Mouse (Mus musculus): Measurements from ENCODE around the gene Gm8220. TPM values are rescaled to one million over a fixed set of nuclear protein-coding genes. Genes with fewer than 3 reads are reported as not detected.
"Not testable (repeated sequence)": the region's sequence is repeated elsewhere in the genome, so short reads cannot be mapped to it uniquely, and the experiment has no call there.

Gm8220 gene
- polyA plus RNA-seq (2012; rRNA removed) = not detected in 2 replicates

DNA sequence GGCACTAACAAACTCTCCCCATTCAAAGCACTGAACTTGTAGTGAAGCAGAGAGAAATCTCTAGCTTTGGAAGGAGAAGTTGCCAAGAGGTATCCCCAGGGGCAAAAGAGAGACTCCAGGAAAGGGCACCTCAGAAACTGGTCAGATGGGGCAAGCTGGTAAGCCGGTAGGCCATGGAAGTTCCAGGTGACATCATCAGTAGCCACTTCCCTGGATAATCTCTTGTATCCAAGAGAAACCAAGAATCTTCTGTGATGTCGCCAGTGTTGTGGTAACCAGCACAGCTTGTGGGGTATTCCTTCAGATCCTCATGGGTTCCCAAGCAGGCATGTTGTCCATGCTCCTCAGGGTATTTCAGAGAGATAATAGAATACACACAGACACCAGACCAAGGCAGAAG is at the start of gene Gm8220:
Gene Gm8220, plus strand, starts transcription at position 301 of the 400 bp plus-strand sequence.
- DNase-seq (ENCODE audit: extremely low spot score in 1 of 2, low spot score in 1 of 2) = not testable (repeated sequence)

DNA sequence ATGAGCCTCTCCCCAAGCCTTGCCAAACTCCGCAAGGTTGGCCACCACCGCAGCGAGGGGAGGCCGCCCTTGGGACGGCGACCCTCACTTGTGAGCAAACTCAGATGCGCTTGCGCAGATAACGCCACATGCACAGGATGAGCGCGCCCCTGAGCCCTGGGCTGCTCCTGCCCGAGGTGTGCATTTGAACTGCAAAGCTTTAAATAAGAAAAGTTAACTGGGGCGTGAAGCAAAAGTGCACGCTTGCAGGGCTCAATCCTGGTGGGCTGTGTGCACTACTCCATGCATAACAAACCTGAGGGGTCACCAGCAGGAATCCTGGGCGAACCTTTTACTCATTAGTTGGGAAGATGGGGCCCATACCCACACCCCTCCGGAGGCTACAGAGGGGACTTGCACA is 37.3 kb upstream of the Gm8220 start:
- no peak for DNase-seq (ENCODE audit: extremely low spot score in 1 of 2, low spot score in 1 of 2)

DNA sequence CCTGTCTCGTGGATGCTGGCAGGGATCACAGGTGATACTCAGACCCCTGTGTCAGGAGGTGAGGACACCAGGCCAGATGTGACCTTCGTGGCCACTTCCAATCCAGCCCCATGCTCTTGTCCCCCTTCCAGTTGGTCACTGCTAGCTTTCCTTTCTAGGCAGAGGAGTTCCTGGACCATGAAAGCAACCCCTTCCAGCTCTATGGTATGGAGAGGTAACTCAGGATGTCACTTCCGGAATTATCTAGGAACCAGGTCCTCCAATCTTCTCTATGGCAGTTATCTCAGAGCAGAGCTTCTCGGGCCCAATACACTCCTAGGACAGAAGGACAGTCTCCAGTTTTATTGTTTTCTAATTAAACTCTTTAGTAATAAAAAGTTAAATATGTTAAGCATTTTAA is 26.7 kb downstream of the Gm8220 start:
- not testable (repeated sequence) for DNase-seq (ENCODE audit: extremely low spot score in 1 of 2, low spot score in 1 of 2)

DNA sequence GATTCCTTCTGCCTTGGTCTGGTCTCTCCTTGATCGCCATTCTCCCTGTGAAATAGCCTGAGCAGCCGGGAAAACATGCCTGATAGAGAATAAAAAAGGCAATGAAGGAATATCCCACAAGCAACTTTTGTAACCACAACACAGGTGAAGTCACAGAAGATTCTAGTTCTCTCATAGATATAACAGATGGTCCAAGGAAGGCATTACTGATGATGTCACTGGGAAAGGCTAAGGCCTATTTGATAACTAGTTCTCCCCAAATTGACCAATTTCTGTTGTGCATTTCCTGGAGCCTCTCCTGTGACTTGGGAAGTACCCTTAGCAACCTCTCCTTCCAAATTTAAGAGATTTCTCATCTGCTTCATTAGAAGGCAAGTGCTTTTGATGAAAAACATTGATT is 53.1 kb downstream of the Gm8220 start, which contains the start of gene Gm5930:
Gene Gm5930, minus strand, starts transcription at position 101 of the 400 bp plus-strand sequence.
- not testable (repeated sequence) for DNase-seq (ENCODE audit: extremely low spot score in 1 of 2, low spot score in 1 of 2)

Other genes starting within 250 kb of the Gm8220 start
- gene Ear2, start 182.9 kb upstream of the Gm8220 start, polyA plus RNA-seq (2012; rRNA removed) = 0.44 and 0.68 TPM in 2 replicates
- gene Gm3327, start 161.7 kb upstream of the Gm8220 start, polyA plus RNA-seq (2012; rRNA removed) = not detected in 2 replicates
- not detected in 2 replicates for gene Gm8212, start 87.9 kb upstream of the Gm8220 start, polyA plus RNA-seq (2012; rRNA removed)
- not detected in 2 replicates for gene 4930503E14Rik, start 72.3 kb upstream of the Gm8220 start, polyA plus RNA-seq (2012; rRNA removed)
- gene Gm5930, start 53.0 kb downstream of the Gm8220 start, polyA plus RNA-seq (2012; rRNA removed) = not detected in 2 replicates
- gene Gm8229, start 79.8 kb downstream of the Gm8220 start, polyA plus RNA-seq (2012; rRNA removed) = not detected in 2 replicates
- gene Gm3371, start 125.1 kb downstream of the Gm8220 start, polyA plus RNA-seq (2012; rRNA removed) = not detected in 2 replicates
- not detected in 2 replicates for gene Gm8232, start 148.1 kb downstream of the Gm8220 start, polyA plus RNA-seq (2012; rRNA removed)
- not detected in 2 replicates for gene BC061237, start 206.9 kb downstream of the Gm8220 start, polyA plus RNA-seq (2012; rRNA removed)
- gene Gm17093, start 232.7 kb downstream of the Gm8220 start, polyA plus RNA-seq (2012; rRNA removed) = not detected in 2 replicates

Data from frontal cortex, adult 2 months (tissue).